Mouse (Mus musculus): ENCODE measurements around the gene Zfp169.
"Not testable (repeated sequence)": the region's sequence is repeated elsewhere in the genome, so short reads cannot be mapped to it uniquely, and the experiment has no call there.

The Zfp169 gene

GRCm38 (mm10) chr13:48525745-48526144 is 12.5 kb upstream of the Zfp169 start:
- in situ Hi-C loops (cut with MboI; ENCODE audit: low sequenced_read_pairs): loop anchor here (5.0 to 10.0 kb wide), 2 partner anchors 112 to 269 kb away; no protein-coding TSS in a partner anchor

DNA sequence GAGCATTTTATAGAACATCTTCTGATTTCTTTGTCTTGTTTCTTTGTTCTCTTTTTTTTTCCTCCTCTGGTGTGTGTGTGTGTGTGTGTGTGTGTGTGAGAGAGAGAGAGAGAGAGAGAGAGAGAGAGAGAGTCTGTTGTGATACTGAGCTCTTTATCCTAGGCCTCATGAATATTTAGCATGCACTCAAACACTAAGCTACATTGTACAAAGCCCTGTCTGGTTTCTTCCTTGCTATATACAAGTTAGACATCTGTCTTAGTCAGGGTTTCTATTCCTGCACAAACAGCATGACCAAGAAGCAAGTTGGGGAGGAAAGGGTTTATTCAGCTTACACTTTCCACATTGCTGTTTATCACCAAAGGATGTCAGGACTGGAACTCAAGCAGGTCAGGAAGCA is 5.9 kb upstream of the Zfp169 start:
- in situ Hi-C loops (cut with MboI; ENCODE audit: low sequenced_read_pairs): not testable (repeated sequence)

DNA sequence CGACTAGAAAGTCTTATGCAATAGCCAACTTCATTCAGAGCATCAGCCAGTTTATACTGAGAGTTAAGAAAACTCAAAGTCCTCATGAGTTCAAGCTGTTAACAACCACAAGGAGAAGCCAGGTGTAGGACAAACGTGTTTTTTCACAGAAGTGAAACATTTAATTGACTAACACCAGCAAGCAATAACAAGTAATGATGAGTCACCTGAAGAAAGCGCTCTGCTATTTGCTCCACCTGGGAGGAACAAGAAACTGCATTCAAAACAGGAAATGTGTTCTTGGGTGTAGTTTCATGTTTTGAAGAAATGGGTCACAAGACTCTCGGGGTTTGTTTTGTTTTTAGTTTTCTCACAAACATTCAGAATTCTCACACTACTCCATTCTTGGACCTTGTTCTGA is 2.6 kb upstream of the Zfp169 start:
- in situ Hi-C loops (cut with MboI; ENCODE audit: low sequenced_read_pairs): no loop called here

GRCm38 (mm10) chr13:48508661-48509060 is 4.6 kb downstream of the Zfp169 start:
- in situ Hi-C loops (cut with MboI; ENCODE audit: low sequenced_read_pairs): no loop called here

DNA sequence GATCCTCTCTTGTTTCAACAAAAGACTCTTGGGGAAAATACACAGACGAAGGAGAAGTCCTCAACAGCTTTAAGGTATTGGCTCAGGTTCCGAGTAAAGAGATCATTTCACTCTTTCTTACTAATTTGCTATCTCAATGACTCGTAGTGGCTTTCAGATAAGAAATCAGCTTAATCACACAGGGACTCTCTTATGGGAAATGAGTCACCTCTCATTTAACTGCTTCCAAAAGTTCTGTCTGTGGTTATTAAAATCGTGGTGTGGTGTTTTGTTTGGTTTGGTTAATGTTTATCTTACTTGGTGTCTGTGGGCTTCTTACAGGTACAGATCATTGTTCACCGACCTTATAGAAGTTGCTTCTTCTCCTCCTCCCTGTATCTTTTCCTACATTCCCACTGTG is 10.8 kb downstream of the Zfp169 start:
- in situ Hi-C loops (cut with MboI; ENCODE audit: low sequenced_read_pairs): no loop called here

- in situ Hi-C loops (cut with MboI; ENCODE audit: low sequenced_read_pairs): no loop called here
These were observed 14.6 kb downstream of the Zfp169 start for GRCm38 (mm10) chr13:48498676-48499075.

GRCm38 (mm10) chr13:48497693-48498221 is 15.5 kb downstream of the Zfp169 start:
- in situ Hi-C loops (cut with MboI; ENCODE audit: low sequenced_read_pairs): no loop called here

DNA sequence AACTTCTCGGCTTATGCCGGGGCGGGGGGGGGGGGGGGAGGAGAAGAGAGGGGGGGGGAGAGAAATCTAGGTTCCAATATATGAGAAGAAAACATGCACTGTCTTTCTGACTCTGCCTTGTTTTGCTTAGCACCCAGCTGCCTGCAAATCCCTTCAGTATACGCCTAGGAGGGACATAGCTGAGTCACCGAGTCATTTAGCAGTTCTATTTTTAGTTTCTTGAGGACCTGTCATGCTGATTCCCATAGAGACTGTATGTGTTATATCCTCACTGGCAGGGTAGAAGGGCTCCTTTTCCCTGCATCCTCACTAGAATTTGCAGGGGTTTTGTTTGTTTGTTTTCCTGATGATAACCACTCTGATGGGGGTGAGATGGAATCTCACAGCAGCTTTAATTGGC is 20.1 kb downstream of the Zfp169 start:
- in situ Hi-C loops (cut with MboI; ENCODE audit: low sequenced_read_pairs): no loop called here

- in situ Hi-C loops (cut with MboI; ENCODE audit: low sequenced_read_pairs): no loop called here
These were observed 22.7 kb downstream of the Zfp169 start for GRCm38 (mm10) chr13:48490396-48491182.

DNA sequence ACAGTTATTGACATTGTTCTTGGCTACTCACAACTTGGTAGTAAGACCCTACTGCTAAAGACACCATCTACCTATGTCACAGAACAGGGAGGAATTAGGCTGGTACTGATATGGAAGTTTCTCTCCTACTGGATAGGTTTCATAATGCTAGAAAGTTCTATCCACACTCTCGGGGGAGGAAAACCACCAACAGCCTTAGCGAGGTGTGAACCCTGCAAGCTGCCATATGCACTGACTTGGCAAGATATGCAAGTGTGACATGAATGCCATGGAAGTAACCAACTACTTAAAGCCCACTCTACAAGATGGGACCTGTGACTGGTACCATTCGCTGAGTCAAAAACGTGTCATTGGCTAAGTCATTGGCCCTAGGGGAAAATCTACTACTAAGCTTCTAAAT is 29.6 kb downstream of the Zfp169 start:
- in situ Hi-C loops (cut with MboI; ENCODE audit: low sequenced_read_pairs): no loop called here

GRCm38 (mm10) chr13:48468656-48469180 is 44.5 kb downstream of the Zfp169 start:
- in situ Hi-C loops (cut with MboI; ENCODE audit: low sequenced_read_pairs): loop anchor here (25.0 kb wide), 2 partner anchors 1156 to 1331 kb away; no protein-coding TSS in a partner anchor

DNA sequence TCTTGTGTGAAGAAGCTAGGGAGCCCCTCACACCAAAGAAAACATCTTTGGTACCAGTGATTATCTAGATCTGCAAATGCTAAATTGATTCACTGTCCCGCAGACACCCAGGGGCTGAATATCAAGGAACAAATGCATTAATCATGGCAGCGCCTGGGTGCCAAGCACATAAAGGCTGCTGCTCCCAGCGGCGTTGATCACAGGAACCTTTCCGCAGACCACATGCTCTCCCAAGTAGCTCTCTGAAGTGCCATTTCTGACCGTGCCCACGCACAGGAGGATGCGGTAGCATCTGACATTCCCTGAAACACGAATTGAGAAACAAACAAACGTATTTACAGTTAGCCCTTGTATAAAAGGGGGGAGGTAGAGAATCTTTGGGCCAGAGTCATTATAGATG is 47.1 kb downstream of the Zfp169 start:
- in situ Hi-C loops (cut with MboI; ENCODE audit: low sequenced_read_pairs): loop anchor here (25.0 kb wide), 2 partner anchors 1154 to 1329 kb away; no protein-coding TSS in a partner anchor

DNA sequence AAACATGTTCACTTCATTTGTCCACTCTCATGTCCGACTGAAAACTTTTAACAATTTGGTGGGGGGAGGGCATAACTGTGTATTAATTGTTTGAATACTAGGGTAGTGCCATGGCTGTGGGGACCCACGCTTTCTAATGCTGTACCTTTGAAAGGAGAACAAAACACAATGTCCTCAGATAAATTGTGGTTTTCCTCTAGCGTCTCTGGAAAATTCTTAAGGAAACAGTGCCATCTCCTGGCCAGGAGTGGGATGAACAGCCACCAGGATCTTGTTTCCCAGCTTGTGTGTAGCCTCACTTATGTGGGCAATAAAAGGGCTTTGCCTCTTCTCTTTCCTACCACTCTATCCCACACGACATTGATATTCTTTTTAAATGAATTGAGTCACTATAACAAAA is 49.1 kb downstream of the Zfp169 start:
- in situ Hi-C loops (cut with MboI; ENCODE audit: low sequenced_read_pairs): loop anchor here (25.0 kb wide), 2 partner anchors 1152 to 1327 kb away; no protein-coding TSS in a partner anchor

- in situ Hi-C loops (cut with MboI; ENCODE audit: low sequenced_read_pairs): loop anchor here (25.0 kb wide), 2 partner anchors 1147 to 1322 kb away; no protein-coding TSS in a partner anchor
These were observed 54.0 kb downstream of the Zfp169 start for GRCm38 (mm10) chr13:48459280-48459679.

DNA sequence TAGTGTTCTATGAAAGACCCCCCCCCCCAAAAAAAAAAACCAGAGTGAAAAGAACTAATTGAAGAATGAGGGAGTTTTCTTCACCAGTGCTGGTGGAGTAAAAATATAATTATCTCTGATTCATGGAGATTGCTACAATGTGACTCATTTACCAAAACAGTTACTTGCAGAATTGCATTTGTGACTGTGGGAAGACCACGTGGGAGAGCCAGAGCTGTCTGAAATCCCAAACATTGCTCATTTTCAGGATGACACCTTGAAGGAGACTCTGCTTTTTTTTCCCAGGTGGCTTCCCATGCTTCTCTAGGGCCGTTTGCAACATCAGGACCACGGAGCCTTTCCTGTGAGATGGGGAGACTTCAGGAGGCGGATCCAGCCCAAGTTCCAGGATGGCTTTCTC is 65.1 kb downstream of the Zfp169 start:
- in situ Hi-C loops (cut with MboI; ENCODE audit: low sequenced_read_pairs): no loop called here

- in situ Hi-C loops (cut with MboI; ENCODE audit: low sequenced_read_pairs): no loop called here
These were observed 69.3 kb downstream of the Zfp169 start for GRCm38 (mm10) chr13:48443996-48444395.

- in situ Hi-C loops (cut with MboI; ENCODE audit: low sequenced_read_pairs): no loop called here
These were observed 74.9 kb downstream of the Zfp169 start for GRCm38 (mm10) chr13:48438321-48438720.

Measured in CH12F3 (cell line).